Mouse (Mus musculus) kidney, adult 2 months (tissue): ENCODE measurements around the gene Ank.

Experiments
- CTCF ChIP-seq: fragments of 200-500 bp; conservative IDR thresholded peaks from 2 replicates; pipeline ENCODE4 v1.5.1; 2011; ENCODE audit warnings: low read depth, mild to moderate bottlenecking, control low read depth, low read length, moderate library complexity, mixed read lengths; ENCODE audit not compliant: insufficient read depth, insufficient read length
- POLR2A ChIP-seq: fragments of 200-500 bp; IDR thresholded peaks from one replicate; pipeline ENCODE4 v1.6.1; 2011; ENCODE audit warnings: low read depth, low read length, control low read depth

DNA sequence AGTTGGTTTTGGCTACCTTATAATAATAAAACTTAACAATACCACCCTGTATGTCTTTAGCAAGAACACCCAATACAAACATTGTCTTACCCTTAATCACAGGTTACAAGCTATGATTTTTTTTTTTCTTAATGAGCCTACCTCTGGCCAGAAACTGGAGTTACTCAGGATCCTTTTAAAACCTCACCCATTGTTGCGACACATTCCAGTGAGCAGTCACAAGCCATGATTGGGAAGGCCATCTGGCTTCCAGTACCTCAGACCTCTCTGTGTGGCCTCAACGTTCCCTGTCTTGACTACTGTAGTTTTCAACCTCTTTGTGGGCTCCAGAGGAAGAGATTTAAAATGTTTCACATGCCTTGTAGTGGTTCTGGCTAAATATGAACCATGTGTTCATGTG lies 103.4 kb downstream of the Ank start:
- no peak for TF ChIP-seq CTCF
- TF ChIP-seq POLR2A = no peak
